Mouse (Mus musculus): Measurements from ENCODE around the gene Id1.

The Id1 gene

DNA sequence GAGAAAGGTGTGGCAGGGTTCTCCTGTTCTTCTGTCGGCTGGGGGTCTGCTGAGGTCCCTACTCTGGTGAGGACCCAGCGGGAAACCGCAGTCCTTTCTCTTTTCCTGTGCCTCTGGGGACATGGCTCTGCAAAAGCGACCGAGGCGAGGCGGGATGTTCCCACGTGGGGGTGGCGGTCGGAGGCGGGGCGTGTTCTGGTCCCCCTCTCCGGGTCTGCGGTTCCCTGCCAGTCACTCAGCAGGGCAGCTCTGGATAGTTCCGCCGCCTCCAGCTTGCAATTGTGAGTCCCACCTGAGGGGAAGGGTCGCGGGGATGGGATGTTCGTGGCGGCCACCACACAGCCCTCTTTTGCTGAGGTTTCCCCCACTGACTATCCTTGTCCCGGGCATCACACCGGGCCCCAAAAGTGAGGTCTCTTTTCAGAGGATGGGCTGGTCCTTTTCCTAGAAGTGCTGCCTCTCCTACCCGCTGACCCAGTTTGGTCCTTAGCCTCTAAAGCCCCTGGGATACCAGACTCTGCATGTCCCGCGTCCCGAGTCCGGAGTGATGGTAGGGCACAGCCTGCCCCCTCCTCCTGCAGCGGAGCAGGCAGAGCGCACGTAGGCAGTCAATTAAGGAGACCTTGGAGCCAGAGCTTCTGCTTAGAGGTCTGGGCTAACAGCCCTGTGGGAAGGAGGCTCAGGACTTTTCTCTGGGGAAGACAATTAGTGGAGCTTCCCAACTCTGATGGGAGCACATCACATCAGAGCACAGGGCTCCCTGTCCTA, 18.1 kb downstream of the Id1 start, which contains the start of gene Cox4i2:
Gene Cox4i2 (plus strand): TSS at position 230 of the 768 bp plus-strand sequence.
- DNase-seq (ENCODE audit: low spot score) = no peak

DNA sequence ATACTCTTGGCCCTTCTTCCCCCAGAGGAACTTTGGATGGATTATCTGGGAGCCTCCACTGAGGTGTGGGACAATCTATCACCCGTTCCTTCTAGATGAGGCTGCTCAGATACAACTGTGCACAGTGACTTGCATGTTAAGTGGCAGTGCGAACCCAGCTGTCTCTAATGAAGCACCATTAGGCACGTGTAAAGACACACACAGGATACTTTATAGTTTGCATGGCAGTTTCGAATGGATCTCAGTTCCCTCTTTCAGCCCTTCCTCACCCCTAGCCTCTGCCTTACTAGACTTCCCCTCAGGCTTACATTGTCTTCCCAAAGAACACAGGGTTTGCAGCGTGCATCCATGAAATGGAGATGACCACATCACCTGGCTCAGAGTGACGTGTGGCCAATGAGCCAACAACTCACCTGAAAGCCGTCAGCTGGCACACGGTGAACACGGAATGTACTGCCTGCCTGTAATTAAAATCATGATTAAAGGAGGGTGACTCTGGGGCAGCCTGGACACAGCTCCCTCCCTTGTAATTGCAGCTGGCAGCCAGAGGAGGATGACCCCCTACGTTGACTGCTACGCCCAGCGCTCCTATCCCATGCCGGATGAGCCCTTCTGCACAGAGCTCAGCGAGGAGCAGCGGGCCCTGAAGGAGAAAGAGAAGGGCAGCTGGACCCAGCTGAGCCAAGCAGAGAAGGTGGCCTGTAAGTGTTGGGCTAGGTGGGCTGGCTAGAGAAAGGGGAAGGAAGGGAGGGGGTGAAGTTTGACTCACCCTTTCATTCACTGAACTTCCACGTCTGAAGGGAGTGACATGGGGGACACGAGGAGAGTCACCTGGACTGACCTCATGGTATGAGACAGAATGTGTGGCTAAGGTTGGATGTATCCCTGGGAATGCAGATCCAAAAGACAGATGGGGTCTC, 20.7 kb downstream of the Id1 start:
- no peak for DNase-seq (ENCODE audit: low spot score)

DNA sequence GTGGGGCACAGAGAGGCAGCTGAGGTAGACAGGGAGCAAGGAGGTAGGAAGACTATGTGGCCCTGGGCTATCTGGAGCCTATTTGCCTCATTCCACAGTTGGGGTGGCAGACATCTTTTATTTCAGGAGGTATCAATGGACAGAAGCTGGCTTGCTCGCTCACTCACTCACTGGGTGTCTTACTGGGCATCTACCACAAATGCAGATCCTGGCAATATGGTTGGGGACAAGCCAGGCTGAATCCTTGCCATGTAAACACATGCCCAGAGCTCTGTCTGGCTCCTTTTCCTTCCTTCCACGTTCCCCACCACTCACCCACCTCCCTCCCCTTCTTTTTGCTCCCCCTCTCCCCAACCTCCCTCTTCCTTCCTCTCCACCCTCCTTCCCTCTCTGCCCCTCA, 21.4 kb downstream of the Id1 start:
- no peak for DNase-seq (ENCODE audit: low spot score)

DNA sequence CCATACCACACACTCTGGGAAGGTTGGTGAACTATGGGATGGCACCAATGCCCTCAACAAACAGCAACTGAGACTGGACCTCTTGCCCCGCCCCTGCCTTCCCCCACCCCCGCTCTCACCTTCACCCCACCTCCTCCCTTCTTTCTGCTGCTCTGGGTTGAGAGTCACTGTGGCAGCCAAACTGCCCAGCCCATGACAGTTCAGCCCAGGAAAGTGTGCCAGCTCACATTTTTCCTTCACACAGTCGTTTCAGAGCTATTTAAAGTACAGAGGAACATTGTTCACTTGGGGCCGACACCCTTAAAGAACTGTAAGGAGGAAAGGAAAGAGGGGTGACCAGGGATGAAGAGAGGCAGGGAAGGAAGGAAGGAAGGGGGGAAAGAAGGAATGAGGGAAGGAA, 22.3 kb downstream of the Id1 start:
- DNase-seq (ENCODE audit: low spot score) = no peak

DNA sequence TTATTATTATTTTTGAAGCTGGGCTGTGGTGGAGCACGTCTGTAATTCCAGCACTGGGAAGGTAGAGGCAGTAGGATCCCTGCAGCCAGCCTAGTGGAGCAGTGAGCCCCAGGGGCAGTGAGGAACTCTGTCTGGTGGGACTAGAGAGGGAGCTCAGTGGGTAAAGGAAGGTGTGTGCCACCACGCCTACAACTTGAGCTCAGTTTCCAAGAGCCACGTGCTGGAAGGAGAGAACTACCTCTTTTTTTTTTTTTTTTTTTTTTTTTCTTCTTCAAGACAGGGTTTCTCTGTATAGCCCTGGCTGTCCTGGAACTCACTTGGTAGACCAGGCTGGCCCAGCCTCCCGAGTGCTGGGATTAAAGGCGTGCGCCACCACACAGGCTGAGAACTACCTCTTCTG, 27.3 kb downstream of the Id1 start:
- DNase-seq (ENCODE audit: low spot score) = no peak

DNA sequence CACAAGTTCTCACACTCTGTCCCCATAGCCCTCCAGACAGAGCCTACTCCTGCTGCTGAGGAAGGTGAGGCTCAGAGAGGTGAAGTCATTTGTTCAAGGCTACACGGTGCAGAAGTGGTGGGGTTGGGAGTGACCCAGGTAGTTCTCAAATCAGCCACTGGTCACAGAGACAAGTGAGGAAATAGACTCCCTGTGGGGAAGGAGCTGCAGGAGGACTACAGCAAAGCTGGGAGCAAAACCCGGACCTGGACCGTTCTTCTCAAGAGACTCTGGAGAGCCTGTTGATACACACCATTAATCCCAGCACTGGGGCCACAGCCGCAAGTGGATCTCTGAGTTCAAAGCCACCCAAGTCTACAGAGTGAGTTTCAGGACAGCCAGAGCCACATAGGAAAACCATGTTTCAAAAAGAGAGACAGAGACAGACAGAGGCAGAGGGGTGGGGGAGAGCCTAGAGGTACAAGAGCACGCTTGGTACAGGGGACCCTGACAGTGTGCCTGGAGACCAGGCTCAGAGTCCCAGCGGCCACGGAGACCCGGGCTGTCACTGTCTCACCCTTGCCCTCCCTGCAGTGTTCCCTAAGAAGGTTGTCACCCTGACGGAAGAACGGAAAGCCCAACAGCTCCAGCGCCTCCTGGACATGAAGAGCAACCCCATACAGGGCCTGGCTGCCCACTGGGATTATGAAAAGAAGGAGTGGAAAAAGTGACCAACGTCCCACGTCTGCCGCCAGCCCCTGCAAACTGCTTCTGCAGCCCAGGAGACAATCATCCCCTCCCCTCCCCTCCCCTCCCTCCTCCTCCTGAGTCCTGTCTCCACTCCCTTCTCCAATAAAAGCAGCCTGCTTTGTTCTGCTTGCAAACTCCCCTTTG, 28.4 kb downstream of the Id1 start:
- no peak for DNase-seq (ENCODE audit: low spot score)

DNA sequence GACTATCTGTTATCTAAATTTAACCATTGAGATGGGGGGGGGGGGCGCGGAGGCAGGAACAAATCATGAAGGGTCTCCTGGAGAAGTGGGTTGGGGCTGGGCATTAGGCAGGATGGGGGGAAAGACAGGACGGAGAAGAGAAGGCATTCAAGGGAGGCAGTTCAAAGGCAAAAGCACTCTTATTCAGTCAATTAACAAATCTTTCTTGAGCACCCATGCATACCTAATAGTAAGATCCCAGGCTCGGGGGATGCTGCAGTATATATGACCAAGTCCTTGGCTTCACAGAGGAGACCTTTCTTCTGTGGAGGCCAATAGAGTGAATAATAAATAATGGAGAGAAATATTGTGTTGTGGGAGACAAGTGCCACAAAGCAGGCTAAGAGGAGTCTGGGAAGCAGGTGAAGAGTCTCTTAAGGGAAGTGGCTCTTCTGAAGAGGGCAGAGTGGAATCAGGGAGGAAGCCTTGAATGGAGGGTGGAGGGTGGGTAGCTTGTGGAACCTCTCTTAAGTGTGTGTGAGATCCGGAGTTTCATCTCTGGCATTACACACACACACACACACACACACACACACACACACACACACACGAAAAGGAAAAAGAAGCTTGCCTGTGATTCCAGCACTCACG, 29.1 kb downstream of the Id1 start:
- DNase-seq (ENCODE audit: low spot score) = no peak

DNA sequence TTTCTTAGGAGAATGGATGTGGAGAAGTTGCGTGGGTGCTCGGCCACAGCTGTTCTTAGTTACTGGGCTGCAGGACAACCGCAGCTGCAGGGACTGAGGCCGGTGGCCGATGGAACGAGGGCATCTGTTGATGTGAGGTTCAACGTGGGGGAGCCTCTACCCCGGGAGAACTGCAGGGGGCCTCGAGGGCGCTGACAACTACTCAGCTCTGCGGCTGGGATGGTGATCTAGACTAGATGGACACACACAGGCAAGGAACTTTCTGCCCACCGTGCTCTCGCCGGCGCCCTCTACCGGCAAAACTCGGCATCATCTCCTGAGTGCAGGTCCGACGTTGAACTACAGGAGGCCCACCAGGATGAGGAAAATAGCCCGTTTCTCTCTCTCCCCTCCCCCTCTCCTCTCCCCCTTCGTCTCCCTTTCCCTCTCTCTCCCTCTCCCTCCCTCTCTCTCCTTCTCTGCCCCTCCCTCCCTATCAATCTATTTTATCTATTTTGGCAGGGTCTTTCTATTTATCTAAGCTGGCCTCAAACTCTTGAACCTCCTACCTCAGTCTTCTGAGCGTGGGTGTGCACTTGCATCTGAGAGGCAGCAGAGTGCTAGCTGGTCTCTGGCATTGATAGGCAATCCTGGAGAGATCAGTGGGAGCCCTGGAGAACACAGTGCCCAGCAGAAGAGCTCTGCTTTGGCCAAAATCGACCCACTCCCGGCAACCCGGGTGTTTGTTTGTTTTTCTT, 30.5 kb downstream of the Id1 start:
- peak; percentile 89 for DNase-seq (ENCODE audit: low spot score)

DNA sequence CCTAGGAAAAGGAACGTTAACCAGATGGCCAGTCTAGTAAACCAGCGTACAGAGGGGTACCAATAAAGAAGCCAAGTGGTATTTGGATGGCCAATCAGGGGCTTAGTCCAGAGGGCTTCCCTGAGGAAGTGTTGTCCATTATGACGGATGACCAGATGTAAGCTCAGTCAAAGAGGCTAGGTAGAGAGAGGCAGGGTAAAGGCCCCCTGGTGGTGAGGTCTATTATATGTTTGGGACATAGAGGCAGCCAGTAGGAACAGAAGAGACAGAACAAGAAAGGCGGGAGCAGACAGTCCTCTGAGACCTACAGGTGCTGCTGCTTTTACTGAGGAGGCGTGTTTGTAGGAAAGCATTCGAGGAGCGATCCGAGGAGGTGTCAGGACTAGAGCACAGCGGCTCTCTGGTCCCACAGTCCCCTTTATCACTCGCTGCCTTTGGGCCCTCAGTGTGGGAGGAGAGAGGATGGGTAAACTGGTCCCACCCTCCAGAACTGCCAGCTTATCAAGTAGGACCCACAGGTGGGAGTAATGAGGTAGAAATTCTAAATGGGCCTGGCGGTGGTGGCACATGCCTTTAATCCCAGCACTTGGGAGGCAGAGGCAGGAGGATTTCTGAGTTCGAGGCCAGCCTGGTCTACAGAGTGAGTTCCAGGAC, 31.7 kb downstream of the Id1 start:
- no peak for DNase-seq (ENCODE audit: low spot score)

DNA sequence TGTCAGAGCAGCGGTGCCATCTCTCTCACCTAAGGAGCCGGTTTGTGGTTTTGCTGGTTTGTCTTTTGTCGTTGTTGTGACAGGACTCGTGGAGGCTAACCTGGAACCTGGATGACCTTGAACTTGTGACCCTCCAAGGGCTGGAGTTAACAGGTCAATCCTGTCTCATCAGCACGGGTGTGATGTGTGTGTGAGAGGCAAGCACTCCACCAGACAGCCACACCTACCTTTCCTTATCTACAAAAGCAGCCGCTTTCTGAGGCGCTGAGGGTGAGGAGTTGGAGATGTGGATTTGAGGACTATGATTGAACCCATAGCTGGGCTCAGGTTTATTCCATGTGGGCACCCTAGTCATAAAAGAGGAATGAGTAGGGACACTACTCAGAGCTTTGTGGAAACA, 33.6 kb downstream of the Id1 start:
- no peak for DNase-seq (ENCODE audit: low spot score)

DNA sequence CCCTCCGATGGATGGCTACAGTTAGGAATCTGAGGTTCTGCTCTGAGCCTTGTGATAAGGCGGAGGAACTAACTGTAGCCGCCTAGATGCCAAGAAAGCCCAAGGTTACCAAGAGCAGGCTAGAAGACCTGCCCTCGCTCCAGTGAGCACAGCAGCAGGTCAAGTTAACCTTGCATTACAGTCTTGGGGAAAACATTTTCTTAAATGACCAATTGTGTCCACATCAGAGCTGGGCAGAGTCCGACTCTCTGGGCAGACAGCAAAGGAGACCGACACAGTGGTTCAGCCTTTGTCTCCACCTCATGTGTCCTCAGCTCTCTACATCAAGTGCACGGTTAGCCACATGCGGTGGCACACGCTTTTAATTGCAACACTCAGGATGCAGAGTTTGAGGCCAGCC, 35.5 kb downstream of the Id1 start:
- no peak for DNase-seq (ENCODE audit: low spot score)

DNA sequence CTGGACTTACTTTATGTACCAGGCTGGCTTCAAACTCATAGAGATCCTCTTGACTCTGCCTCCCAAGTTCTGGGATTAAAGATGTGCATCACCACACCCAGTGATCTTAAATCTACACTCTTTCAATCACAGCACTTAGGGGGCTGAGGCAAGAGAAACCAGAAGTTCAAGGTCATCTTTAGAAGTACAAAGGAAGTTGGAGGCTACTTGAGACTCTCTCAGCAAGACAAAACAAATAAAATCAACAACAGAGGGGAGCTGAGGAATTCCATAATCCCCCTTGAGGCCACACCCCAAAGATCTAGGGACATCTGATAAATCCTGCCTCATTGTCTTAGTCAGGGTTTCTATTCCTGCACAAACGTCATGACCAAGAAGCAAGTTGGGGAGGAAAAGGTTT, 36.2 kb downstream of the Id1 start:
- DNase-seq (ENCODE audit: low spot score) = no peak

DNA sequence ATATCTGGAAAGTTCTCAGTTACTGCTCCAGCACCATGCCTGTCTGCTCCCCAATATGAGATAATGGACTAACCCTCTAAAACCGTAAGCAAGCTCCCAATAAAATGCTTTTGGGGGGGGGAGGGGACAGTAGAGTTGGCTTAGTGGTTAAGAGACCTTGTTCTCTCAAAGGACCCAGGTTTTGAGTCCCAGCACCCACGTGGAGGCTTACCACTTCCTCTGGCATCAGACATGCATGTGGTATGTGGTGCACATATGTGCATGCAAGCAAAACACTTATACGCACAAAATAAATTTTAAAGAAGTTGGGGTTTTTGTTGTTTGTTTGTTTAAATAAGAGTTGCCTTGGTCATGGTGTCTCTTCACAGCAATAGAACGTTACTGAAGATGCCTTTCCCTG, 39.3 kb downstream of the Id1 start:
- no peak for DNase-seq (ENCODE audit: low spot score)

DNA sequence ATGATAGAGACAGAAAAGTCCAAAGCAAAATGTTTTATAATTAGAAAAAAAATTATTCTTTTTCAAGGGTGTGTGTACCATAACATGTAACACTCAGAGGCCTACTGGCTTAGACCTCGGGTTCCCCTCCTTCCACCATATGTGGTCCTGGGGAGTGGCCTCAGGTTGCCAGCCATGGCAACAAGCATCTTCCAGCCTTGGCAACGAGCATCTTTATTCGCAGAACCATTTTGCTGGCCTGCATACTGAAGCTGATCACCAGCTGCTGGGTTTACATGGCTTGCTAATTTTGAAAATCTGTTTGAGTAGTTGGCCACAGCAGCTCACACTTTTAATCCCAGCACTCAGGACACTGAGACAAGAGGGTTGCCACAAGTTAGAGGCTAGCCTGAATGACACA, 40.0 kb downstream of the Id1 start:
- no peak for DNase-seq (ENCODE audit: low spot score)

DNA sequence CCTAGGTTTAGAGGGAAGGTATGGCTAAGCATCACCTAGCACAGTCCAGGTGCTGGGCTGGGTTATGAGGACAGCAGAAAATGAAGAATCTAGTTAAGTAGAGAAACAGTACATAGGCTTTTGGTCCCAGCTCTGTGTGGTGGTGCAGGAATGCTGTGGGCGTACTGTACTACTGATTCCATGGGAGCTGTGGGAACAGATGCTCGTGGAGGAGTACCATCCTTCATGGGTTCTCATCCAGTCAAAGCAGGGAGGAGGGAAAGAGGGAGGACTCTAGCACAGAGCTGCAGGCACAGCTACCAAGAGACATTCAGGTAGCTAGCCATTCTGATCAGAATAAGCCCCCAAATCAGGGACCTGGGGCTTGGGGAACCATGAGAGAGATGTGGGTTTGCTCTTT, 40.4 kb downstream of the Id1 start:
- no peak for DNase-seq (ENCODE audit: low spot score)

DNA sequence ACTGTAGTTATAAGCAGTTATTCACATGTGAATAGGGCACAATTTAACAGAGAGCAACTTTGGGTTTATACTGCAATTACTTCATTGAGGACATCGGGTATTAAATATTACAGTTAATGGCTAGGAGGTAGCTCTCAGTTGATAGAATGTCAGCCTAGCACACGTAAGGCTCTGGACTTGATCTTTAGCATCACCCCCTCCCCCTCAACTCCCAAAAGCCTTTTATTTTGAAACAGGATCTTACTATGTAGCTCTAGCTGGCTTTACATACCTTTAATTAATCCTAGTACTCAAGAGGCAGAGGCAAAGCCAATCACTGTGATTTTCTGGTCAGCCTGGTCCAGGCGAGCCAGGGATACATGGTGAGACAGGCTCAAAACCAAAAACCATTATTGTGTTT, 41.0 kb downstream of the Id1 start:
- DNase-seq (ENCODE audit: low spot score) = no peak

DNA sequence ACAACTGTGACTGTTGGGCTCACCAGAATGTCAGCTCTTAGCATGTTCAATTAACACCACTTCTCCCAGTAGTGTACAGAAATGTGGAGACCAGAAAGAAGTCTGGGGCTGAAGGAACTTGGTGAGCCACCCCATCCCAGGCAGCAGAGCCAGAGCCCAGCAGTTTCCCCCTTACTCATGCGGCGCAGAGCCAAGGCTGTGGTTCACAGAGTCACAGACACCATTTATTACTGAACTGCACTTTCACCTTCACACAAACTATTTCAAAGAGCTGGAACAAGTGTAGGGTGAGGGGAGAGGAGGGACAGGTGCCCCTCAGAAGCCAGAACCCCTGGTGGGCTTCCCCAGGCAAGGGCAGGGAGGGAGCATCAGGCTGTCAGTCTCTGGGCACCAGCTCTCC, 44.4 kb downstream of the Id1 start:
- no peak for DNase-seq (ENCODE audit: low spot score)

DNA sequence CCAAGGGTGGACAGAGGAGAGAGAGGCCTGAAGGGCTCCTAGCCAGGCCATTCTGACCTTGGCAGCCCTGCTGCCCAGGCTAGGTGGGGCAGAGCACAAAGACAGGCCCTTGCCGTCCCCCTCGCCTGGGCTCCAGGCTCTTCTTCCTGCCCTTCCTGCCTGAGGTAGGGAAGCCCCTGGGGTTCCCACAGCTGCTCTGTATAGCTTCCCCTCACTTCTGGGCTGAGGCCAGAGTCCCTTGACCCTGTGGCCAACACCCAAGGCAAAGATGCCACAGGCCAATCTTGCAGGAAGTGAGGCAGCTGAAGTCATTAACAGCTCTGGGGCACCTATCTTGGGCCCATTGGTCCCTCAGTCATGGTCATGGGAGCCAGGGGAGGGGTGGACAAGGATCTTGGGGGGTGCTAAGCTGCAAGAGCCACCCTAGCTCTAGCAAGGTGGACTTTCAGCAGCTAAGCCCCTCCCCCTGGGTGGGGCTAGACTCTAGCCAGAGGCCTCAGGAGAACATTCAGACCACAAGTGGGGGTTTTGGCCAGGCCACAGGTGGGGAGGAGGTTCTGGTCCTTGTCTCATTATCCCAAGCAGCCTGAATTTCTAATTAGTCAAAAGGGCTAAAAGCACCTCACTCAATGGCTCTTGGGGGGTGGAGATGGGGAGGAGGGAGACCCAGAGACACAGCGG, 45.1 kb downstream of the Id1 start:
- DNase-seq (ENCODE audit: low spot score) = no peak

DNA sequence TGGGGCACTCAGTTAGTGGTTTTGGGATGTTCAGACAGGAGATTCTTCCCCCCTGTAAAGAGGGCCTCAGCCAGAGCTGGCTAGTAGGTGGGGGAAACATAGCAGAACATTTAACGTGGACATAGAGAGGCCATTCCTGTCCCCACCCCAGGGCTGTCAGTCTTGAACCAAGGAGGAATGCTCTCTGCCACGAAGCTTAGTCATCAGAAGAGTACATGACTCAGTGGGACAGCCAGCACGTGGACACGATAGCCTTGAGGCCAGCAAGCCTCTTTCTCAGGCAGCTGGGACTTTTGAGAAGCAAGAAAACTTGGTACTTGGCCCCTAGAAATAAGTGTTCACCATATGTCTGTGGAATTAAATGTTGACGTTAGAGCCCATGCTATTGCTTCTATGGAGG, 46.6 kb downstream of the Id1 start:
- no peak for DNase-seq (ENCODE audit: low spot score)

DNA sequence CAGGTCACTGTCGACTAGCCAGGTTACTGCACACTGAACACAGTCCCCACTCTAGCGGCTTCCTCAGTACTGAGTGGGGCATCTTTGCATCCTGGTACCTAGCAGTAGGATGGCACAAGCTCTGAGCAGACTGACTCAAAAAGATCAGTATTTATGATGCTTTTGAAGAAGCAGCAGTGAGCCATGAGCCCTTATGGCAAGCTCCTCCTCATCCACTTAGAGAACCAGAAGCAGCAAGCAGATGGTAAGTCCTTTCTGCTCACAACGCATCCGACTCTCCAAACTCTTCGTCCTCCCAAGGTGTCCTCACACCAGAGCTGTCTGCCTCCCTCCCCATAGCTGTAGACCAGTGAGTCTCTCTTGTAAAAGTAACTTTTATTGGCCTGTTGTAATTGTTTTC, 47.2 kb downstream of the Id1 start:
- DNase-seq (ENCODE audit: low spot score) = no peak
